Comparison of ENCODE assay signal across 37 mouse cellular contexts in genomic region chr12:84581285-84581684, GRCm38 (mm10). TPM values are rescaled to one million over a fixed set of nuclear protein-coding genes. Genes with fewer than 3 reads are reported as not detected.
DNase-seq lines count a peak whose midpoint lies in the region; ATAC-seq and TF ChIP-seq lines count a peak whose summit lies in the region.
"Had no signal": no experiment of that assay in that cellular context is flagged by ENCODE, and none has a peak within 500 bp of the region (broad histone marks: within the 10 kb centered on the region; RNA-seq: fewer than 3 reads in every experiment).

No protein-coding gene starts in this region.

- no peaks in the 10 kb centered on the region for H3K36me3 ChIP-seq in hindbrain, postnatal 0 days (ENCODE audit: insufficient read depth, low read length)
- no peaks in the 10 kb centered on the region for H3K36me3 ChIP-seq in hindbrain, embryonic 12.5 days
- no peaks in the 10 kb centered on the region for H3K36me3 ChIP-seq in liver, embryonic 14.5 days (replicated peaks; ENCODE audit: control insufficient read depth, insufficient read depth, low read depth)
- no peaks in the 10 kb centered on the region for H3K36me3 ChIP-seq in E14TG2a.4 (ENCODE audit: insufficient read depth, low read length)
- H3K36me3 ChIP-seq: embryonic facial prominence, embryonic 13.5 days; forebrain, embryonic 10.5 days; heart, embryonic 15.5 days; kidney, embryonic 15.5 days; limb, embryonic 13.5 days; liver, embryonic 13.5 days; lung, embryonic 15.5 days had no signal

- no peaks in the 10 kb centered on the region for H3K27me3 ChIP-seq in hindbrain, postnatal 0 days (ENCODE audit: insufficient read depth, low read length)
- peaks cover 24% of the 10 kb centered on the region for H3K27me3 ChIP-seq in hindbrain, embryonic 12.5 days
- no peaks in the 10 kb centered on the region for H3K27me3 ChIP-seq in liver, embryonic 14.5 days (ENCODE audit: control insufficient read depth, insufficient read depth, low read length)
- peaks cover 10% of the 10 kb centered on the region for H3K27me3 ChIP-seq in E14TG2a.4 (ENCODE audit: insufficient read depth, low read length)
- H3K27me3 ChIP-seq: lung, embryonic 15.5 days had no signal

- peak; percentile 24 for TF ChIP-seq CTCF in hindbrain, postnatal 0 days (IDR thresholded peaks at IDR 0.05; ENCODE audit: low read depth)
- TF ChIP-seq CTCF in liver, embryonic 14.5 days (IDR thresholded peaks at IDR 0.05; ENCODE audit: low read depth): 0 out of 2 replicates have a peak, but pooled peaks have one; percentile 10
- TF ChIP-seq CTCF in E14TG2a.4 (conservative IDR thresholded peaks at IDR 0.05; ENCODE audit: low read length): peak; percentile 21

- no peaks in the 10 kb centered on the region for H3K9me3 ChIP-seq in hindbrain, postnatal 0 days (ENCODE audit: low read length)
- H3K9me3 ChIP-seq in hindbrain, embryonic 12.5 days (replicated peaks): 0 out of 2 replicates have a peak, but pooled peaks cover 11% of the 10 kb centered on the region
- no peaks in the 10 kb centered on the region for H3K9me3 ChIP-seq in liver, embryonic 14.5 days (ENCODE audit: control insufficient read depth, low read length)
- peaks cover 11% of the 10 kb centered on the region; the same call in 1 of the 2 replicates for H3K9me3 ChIP-seq in E14TG2a.4 (ENCODE audit: low read length)
- H3K9me3 ChIP-seq: embryonic facial prominence, embryonic 13.5 days; forebrain, embryonic 10.5 days; heart, embryonic 15.5 days; kidney, embryonic 15.5 days; liver, embryonic 13.5 days; lung, embryonic 15.5 days had no signal

- H3K4me2 ChIP-seq in hindbrain, postnatal 0 days (ENCODE audit: low read depth, low read length): no peak overlapping the region
- H3K4me2 ChIP-seq in hindbrain, embryonic 12.5 days (replicated peaks): no peak overlapping the region
- no peak overlapping the region for H3K4me2 ChIP-seq in liver, embryonic 14.5 days (ENCODE audit: low read depth)
- H3K4me2 ChIP-seq: embryonic facial prominence, embryonic 13.5 days; heart, embryonic 15.5 days; kidney, embryonic 15.5 days; limb, embryonic 13.5 days; liver, embryonic 13.5 days; lung, embryonic 15.5 days; midbrain, embryonic 11.5 days had no signal

- no peak for TF ChIP-seq EP300 in liver, embryonic 14.5 days (IDR thresholded peaks at IDR 0.05; ENCODE audit: low read depth)

- H3K4me3 ChIP-seq in hindbrain, postnatal 0 days (ENCODE audit: low read length): no peak overlapping the region
- no peak overlapping the region for H3K4me3 ChIP-seq in hindbrain, embryonic 12.5 days
- H3K4me3 ChIP-seq in liver, embryonic 14.5 days (ENCODE audit: insufficient read depth in 1 of 2, low read depth in 2 of 2, low read length in 2 of 2): no peak overlapping the region
- H3K4me3 ChIP-seq in E14TG2a.4 (replicated peaks; ENCODE audit: low read length): no peak overlapping the region
- H3K4me3 ChIP-seq: embryonic facial prominence, embryonic 13.5 days; forebrain, embryonic 10.5 days; gastrocnemius, adult 2 months; heart, embryonic 15.5 days; kidney, embryonic 15.5 days; limb, embryonic 13.5 days; liver, embryonic 13.5 days; lung, embryonic 15.5 days had no signal

- no peak overlapping the region for H3K27ac ChIP-seq in hindbrain, postnatal 0 days
- H3K27ac ChIP-seq in hindbrain, embryonic 12.5 days: no peak overlapping the region
- H3K27ac ChIP-seq in liver, embryonic 14.5 days: no peak overlapping the region
- H3K27ac ChIP-seq: embryonic facial prominence, embryonic 13.5 days; forebrain, embryonic 10.5 days; gastrocnemius, adult 2 months; heart, embryonic 15.5 days; kidney, embryonic 15.5 days; limb, embryonic 13.5 days; liver, embryonic 13.5 days; lung, embryonic 15.5 days had no signal

- H3K4me1 ChIP-seq in hindbrain, postnatal 0 days (ENCODE audit: insufficient read depth, low read length): no peaks in the 10 kb centered on the region
- peaks cover 4% of the 10 kb centered on the region; the same call in 1 of the 2 replicates for H3K4me1 ChIP-seq in hindbrain, embryonic 12.5 days
- 0 out of 4 replicates have a peak, but pooled peaks cover 0 to 3% of the 10 kb centered on the region in 2 experiments for H3K4me1 ChIP-seq in liver, embryonic 14.5 days (replicated peaks; ENCODE audit: control insufficient read depth in 2 of 2, insufficient read depth in 2 of 2, low read length in 1 of 2)
- peaks cover 16% of the 10 kb centered on the region for H3K4me1 ChIP-seq in E14TG2a.4 (replicated peaks; ENCODE audit: low read depth, low read length)
- H3K4me1 ChIP-seq: embryonic facial prominence, embryonic 13.5 days; heart, embryonic 15.5 days; kidney, embryonic 15.5 days; liver, embryonic 13.5 days; lung, embryonic 15.5 days had no signal

- 90% methylated on average over 2 of the region's 2 CpGs for WGBS in hindbrain, postnatal 0 days
- WGBS in hindbrain, embryonic 12.5 days: 98% methylated on average over 2 of the region's 2 CpGs
- WGBS in liver, embryonic 14.5 days (ENCODE audit: insufficient replicate concordance): 64% methylated on average over 2 of the region's 2 CpGs

- ATAC-seq in hindbrain, postnatal 0 days: no peak
- ATAC-seq in hindbrain, embryonic 12.5 days (ENCODE audit: low FRiP score): no peak
- no peak for ATAC-seq in liver, embryonic 14.5 days (ENCODE audit: insufficient read depth)
- no peak for ATAC-seq in cerebellum, adult (ENCODE audit: insufficient number of reproducible peaks, low FRiP score, low TSS enrichment)
- ATAC-seq: forebrain, embryonic 16.5 days; midbrain, embryonic 16.5 days had no signal

- DNase-seq in hindbrain, postnatal 0 days (ENCODE audit: low spot score): no peak
- no peak for DNase-seq in liver, embryonic 14.5 days (ENCODE audit: low read depth in 3 of 3, low spot score in 3 of 3)
- no peak for DNase-seq in liver
- DNase-seq in retina, embryonic 14.5 days (ENCODE audit: low spot score): peak; percentile 48
- DNase-seq in T-cell, adult 2 months (ENCODE audit: low spot score): no peak
- DNase-seq: adrenal gland, postnatal 10 days; B cell, adult 2 months; cerebellum, adult 11 months; cerebellum, adult 9-10 months; cerebellum, postnatal 36 days; gastrocnemius, adult 2 months; kidney, adult 18-20 months; kidney, postnatal 4 days; liver, embryonic 13.5 days; lung, postnatal 36 days; right cerebral cortex, postnatal 4 days; thymus, adult 2 months; thymus, postnatal 36 days had no signal

- H3K9ac ChIP-seq in hindbrain, postnatal 0 days (replicated peaks; ENCODE audit: low read length): no peak overlapping the region
- H3K9ac ChIP-seq in hindbrain, embryonic 12.5 days: no peak overlapping the region
- no peak overlapping the region for H3K9ac ChIP-seq in liver, embryonic 14.5 days (replicated peaks)
- H3K9ac ChIP-seq: embryonic facial prominence, embryonic 13.5 days; heart, embryonic 15.5 days; kidney, embryonic 15.5 days; limb, embryonic 13.5 days; liver, embryonic 13.5 days; lung, embryonic 15.5 days had no signal

RNA-seq across cellular contexts. Expression of gene Vsx2, which starts 11.7 kb away (rescaled TPM):
- total RNA-seq in hindbrain, postnatal 0 days (2014; rRNA removed): 2.5 and 4.0 TPM in 2 replicates
- polyA plus RNA-seq in hindbrain, postnatal 0 days (2015; fragmentation: Nextera tagmentation; extraction: Ambion mirVana): 1.8 and 2.4 TPM in 2 replicates
- 8.3 and 9.4 TPM in 2 replicates for polyA plus RNA-seq in hindbrain, embryonic 12.5 days (2016; fragmentation: Nextera tagmentation; extraction: Ambion mirVana)
- not detected in 2 replicates for polyA plus RNA-seq in liver, embryonic 14.5 days (2012; rRNA removed)
- polyA plus RNA-seq in liver, embryonic 14.5 days (2014; fragmentation: Nextera tagmentation; extraction: Ambion mirVana): not detected in 2 replicates
- total RNA-seq: adrenal gland, postnatal 10 days; gastrocnemius, adult 2 months; heart, postnatal 25 days; megakaryocyte, adult 5-6 weeks; neutrophil, adult 5-6 weeks had no signal
- polyA plus RNA-seq: gonadal fat pad, adult 2 months; heart, embryonic 15.5 days; kidney, embryonic 15.5 days; liver, embryonic 13.5 days; lung, embryonic 15.5 days; spleen, adult 2 months had no signal

RNA-seq across cellular contexts. Expression of gene Abcd4, which starts 35.9 kb away (rescaled TPM):
- total RNA-seq in hindbrain, postnatal 0 days (2014; rRNA removed): 7.5 and 12.3 TPM in 2 replicates
- polyA plus RNA-seq in hindbrain, postnatal 0 days (2015; fragmentation: Nextera tagmentation; extraction: Ambion mirVana): 9.2 and 10.9 TPM in 2 replicates
- 13.7 and 17.1 TPM in 2 replicates for polyA plus RNA-seq in hindbrain, embryonic 12.5 days (2016; fragmentation: Nextera tagmentation; extraction: Ambion mirVana)
- polyA plus RNA-seq in liver, embryonic 14.5 days (2012; rRNA removed): 3.4 and 3.7 TPM in 2 replicates
- polyA plus RNA-seq in liver, embryonic 14.5 days (2014; fragmentation: Nextera tagmentation; extraction: Ambion mirVana): 1.5 and 1.6 TPM in 2 replicates

RNA-seq across cellular contexts. Expression of gene Vrtn, which starts 59.5 kb away (rescaled TPM):
- total RNA-seq in hindbrain, postnatal 0 days (2014; rRNA removed): not detected in 2 replicates
- polyA plus RNA-seq in hindbrain, postnatal 0 days (2015; fragmentation: Nextera tagmentation; extraction: Ambion mirVana): not detected in 2 replicates
- polyA plus RNA-seq in hindbrain, embryonic 12.5 days (2016; fragmentation: Nextera tagmentation; extraction: Ambion mirVana): not detected in 2 replicates
- not detected in 2 replicates for polyA plus RNA-seq in liver, embryonic 14.5 days (2012; rRNA removed)
- polyA plus RNA-seq in liver, embryonic 14.5 days (2014; fragmentation: Nextera tagmentation; extraction: Ambion mirVana): not detected in 2 replicates
- total RNA-seq: adrenal gland, postnatal 10 days; gastrocnemius, adult 2 months; heart, postnatal 25 days; megakaryocyte, adult 5-6 weeks; neutrophil, adult 5-6 weeks had no signal
- polyA plus RNA-seq: embryonic facial prominence, embryonic 13.5 days; forebrain, embryonic 10.5 days; gonadal fat pad, adult 2 months; heart, embryonic 15.5 days; hindbrain, embryonic 11.5 days; kidney, embryonic 15.5 days; liver, embryonic 13.5 days; neural tube, embryonic 11.5 days; spleen, adult 2 months had no signal
